Mouse (Mus musculus): ENCODE results near the gene Pde4b. TPM values are rescaled to one million over a fixed set of nuclear protein-coding genes. Genes with fewer than 3 reads are reported as not detected.

Gene Pde4b
- polyA plus RNA-seq, 1 experiment from 2014 or later: 24.7 TPM

DNA sequence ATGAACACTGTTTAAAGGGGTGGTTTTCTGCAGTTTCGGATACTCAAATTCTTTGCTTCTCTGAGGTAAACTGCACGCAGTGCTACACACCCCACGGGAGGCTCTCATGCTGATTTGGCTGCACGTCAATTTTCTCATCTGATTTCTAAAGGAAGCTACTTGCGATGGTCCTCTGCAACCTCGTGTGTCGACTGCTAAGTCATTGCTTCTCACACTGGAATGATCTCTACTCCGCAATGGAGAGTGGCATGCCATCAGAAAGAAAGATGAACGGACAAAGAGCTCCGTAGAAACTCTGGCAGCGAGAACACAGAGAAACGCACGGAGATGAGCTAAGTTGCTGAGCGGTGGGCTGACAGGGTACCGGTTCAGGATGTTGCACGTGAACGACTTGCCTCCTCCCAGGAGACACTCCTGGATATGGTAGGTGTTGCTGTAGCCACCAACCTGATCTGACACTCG lies 334.1 kb downstream of the Pde4b start:
- peak overlapping the region; percentile 57 for H3K27ac ChIP-seq (replicated peaks)
- H3K4me1 ChIP-seq: peaks cover 11% of the 10 kb centered on the region; the same call in 1 of the 2 replicates
- peak; percentile 78 for ATAC-seq (replicated peaks)
- H3K4me2 ChIP-seq (replicated peaks): peak overlapping the region; percentile 52
- WGBS: 17% methylated on average over 18 of the region's 18 CpGs
- H3K9ac ChIP-seq (replicated peaks): peak overlapping the region; percentile 22
- peak overlapping the region; percentile 38 for H3K4me3 ChIP-seq
- no peaks in the 10 kb centered on the region for H3K9me3 ChIP-seq
- H3K27me3 ChIP-seq: no peaks in the 10 kb centered on the region
- no peaks in the 10 kb centered on the region for H3K36me3 ChIP-seq

DNA sequence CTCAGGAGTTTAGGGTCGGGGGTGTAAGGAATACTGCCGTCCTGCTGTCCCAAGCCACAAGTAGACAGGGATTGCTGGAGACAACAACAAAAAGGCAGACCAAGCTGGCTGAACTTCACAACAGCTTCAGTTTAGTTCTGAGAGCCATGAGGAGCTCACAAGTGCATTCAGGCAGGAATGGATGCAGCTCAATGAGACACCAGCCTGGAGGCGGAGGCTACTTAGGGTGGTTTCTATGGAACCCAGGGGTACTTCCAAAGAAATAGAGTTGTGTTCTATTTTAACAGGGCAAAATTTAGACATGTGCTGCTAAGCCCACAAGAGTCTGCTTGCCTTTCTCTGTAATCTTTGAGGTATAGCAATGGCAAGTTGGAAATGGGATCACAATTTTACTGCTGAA lies 336.8 kb downstream of the Pde4b start:
- 92% methylated on average over 3 of the region's 3 CpGs for WGBS
- H3K9ac ChIP-seq (replicated peaks): no peak overlapping the region
- H3K36me3 ChIP-seq: no peaks in the 10 kb centered on the region
- H3K9me3 ChIP-seq: no peaks in the 10 kb centered on the region
- no peak overlapping the region for H3K4me2 ChIP-seq (replicated peaks)
- H3K27ac ChIP-seq (replicated peaks): no peak overlapping the region
- H3K4me3 ChIP-seq: no peak overlapping the region
- ATAC-seq (replicated peaks): no peak
- H3K27me3 ChIP-seq: no peaks in the 10 kb centered on the region
- H3K4me1 ChIP-seq: peaks cover 11% of the 10 kb centered on the region; the same call in 1 of the 2 replicates

DNA sequence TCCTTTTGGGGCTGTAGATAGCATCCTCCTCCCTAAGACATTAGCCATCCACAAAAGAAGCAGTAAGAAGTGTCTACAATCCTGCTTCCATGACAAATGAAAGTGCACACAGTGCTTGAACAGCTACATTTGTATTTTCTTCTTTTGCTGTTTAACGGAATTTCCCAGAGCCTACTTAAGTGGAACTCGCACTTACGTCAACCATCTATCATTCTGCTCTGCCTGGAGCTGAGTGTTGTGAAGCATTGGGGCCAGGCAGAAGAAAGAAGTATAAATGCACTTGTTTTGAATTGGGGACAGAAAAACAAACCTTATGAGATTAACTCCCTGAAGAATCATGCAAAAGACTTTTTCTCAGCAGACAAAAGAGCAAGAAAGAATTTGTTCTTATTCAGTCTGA lies 338.1 kb downstream of the Pde4b start:
- Histone ChIP-seq H3K9ac (replicated peaks) (no peak overlapping the region), H3K27me3 (no peaks in the 10 kb centered on the region), H3K4me1 (peaks cover 12% of the 10 kb centered on the region; the same call in 1 of the 2 replicates), H3K9me3 (no peaks in the 10 kb centered on the region), H3K4me2 (replicated peaks) (no peak overlapping the region), H3K4me3 (no peak overlapping the region), H3K27ac (replicated peaks) (no peak overlapping the region), H3K36me3 (no peaks in the 10 kb centered on the region)
- WGBS: 63% methylated on average over 3 of the region's 3 CpGs
- no peak for ATAC-seq (replicated peaks)

DNA sequence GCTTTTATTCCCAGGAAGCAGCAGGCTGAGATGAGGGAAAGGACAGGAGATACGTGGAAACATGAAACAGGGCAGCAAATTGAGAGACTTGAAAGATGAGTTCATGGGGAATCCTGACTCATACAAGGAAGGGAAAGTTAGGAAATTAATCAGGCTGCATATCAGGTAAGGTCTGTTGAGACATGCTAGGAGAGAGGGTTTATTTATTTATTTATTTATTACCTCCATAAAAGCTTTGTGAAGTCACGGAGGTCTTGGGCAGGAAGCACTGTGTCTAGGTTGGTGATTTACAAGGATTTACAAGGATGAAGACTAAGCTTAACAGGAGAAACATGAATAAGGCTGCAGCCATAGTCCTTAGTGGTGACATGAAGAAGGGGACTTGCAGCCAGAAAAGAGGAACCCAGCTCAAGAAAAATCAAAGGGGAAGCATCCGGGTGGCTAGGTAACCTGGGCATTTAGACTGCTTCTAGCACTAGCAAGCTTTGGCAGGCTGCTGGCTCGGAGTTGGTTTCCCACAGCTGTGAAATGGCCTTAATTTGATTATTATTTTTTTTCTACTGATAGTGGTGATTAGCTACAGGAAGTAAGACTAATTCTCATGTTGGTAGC lies 342.5 kb downstream of the Pde4b start:
- H3K4me1 ChIP-seq: peaks cover 22% of the 10 kb centered on the region
- H3K4me3 ChIP-seq: no peak overlapping the region
- no peaks in the 10 kb centered on the region for H3K9me3 ChIP-seq
- H3K36me3 ChIP-seq: no peaks in the 10 kb centered on the region
- no peak overlapping the region for H3K4me2 ChIP-seq (replicated peaks)
- H3K27me3 ChIP-seq: no peaks in the 10 kb centered on the region
- ATAC-seq (replicated peaks): no peak
- no peak overlapping the region for H3K27ac ChIP-seq (replicated peaks)
- 86% methylated on average over 4 of the region's 4 CpGs for WGBS
- no peak overlapping the region for H3K9ac ChIP-seq (replicated peaks)

DNA sequence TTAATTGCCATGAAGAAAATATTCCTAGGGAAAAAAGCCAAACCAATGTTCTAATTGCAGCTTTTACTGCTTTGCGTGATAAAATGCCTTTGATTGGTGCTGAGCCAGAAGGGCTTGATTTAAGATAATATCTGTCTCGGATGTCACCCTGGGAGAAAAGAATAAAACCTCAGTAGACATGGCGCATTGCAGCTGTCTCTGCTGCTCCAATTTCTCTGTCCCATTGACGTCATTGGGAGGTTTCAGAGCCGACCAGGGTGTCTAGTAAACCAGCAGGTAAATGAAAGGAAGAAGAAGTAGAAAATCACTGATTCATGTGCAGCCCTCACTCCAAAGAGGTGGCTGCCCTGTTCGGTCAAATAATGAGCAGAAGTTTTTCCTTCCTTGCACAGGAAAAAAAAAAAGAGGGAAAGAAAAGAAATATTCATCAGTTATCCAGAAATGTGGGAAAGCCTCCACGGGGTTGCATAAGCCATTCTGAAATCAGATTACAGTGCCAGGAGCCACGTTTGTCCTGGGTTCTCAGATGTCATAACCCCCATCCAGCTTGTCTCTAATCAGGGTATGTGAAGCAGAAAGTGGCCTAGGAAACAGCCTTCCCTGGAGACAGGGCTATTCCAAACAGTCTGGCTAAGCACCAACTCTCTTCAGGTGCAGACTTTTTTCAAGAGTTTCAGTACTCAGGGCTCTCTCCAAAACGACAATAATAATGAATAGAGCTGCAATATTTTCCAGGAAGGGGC lies 344.9 kb downstream of the Pde4b start:
- peaks cover 22% of the 10 kb centered on the region for H3K4me1 ChIP-seq
- H3K4me2 ChIP-seq (replicated peaks): no peak overlapping the region
- WGBS: 22% methylated on average over 9 of the region's 9 CpGs
- peak overlapping the region; percentile 54 for H3K27ac ChIP-seq (replicated peaks)
- no peaks in the 10 kb centered on the region for H3K27me3 ChIP-seq
- H3K4me3 ChIP-seq: no peak overlapping the region
- no peaks in the 10 kb centered on the region for H3K36me3 ChIP-seq
- H3K9ac ChIP-seq (replicated peaks): no peak overlapping the region
- H3K9me3 ChIP-seq: no peaks in the 10 kb centered on the region
- ATAC-seq (replicated peaks): no peak

DNA sequence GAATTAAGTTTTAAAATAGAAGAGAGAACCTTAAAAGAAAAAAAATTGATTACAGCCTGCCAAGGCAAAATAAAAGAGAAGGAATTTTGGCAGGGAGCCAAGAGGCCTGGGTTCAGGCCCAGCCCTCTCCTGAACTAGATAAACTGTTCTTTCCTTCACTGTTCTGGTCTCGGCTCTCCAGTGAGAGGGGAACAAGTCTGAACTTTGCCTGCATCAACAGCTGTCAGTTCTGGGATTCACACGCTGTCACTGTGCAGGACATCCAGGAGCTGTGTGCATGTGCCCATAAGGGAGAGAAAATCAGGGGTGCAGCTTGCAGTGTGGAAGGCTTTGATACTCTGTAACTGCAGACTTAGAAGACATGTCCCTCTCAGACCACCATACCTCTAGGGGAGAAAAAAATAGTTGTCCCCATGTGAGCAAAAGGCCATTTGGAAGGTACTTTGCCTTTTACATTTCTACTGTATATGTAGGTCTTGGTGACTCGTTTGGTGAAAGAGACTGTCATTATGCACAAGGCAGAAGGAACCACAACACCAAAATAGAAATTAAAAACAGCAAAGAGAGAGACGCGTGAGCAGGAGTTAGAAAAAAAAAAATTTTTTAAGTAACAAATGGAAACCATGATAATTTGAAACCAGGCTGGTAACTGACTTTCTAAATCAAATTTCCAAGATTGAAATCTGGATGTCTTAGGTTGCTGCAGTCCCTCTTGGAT lies 352.2 kb downstream of the Pde4b start:
- Histone ChIP-seq H3K36me3 (no peaks in the 10 kb centered on the region), H3K9me3 (no peaks in the 10 kb centered on the region), H3K4me1 (peaks cover 19% of the 10 kb centered on the region), H3K27me3 (no peaks in the 10 kb centered on the region), H3K4me3 (no peak overlapping the region), H3K9ac (replicated peaks) (no peak overlapping the region), H3K27ac (replicated peaks) (peak overlapping the region; percentile 46), H3K4me2 (replicated peaks) (no peak overlapping the region)
- 40% methylated on average over 5 of the region's 5 CpGs for WGBS
- ATAC-seq (replicated peaks): peak; percentile 53; the same call in 1 of the 2 replicates

DNA sequence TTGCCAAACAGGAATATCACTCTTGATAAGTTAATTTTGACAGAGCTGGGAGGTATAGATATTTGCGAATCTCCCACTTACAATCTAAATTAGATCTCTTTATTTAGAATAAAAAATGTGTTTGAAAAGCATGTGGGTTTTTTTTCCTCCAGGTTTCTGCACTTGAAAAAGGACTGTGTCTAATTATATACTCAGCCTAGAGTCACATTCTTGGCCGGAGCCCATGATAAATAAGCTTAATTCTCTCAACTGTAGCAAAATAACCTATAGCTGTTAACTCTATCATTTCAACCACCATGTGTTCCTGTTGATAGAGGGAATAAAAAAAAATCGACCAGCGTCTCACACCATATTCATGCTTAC lies 352.8 kb downstream of the Pde4b start:
- Histone ChIP-seq H3K4me3 (no peak overlapping the region), H3K27ac (replicated peaks) (0 out of 2 replicates have a peak overlapping the region, but pooled peaks have one; percentile 31), H3K9ac (replicated peaks) (no peak overlapping the region), H3K4me1 (peaks cover 21% of the 10 kb centered on the region), H3K9me3 (no peaks in the 10 kb centered on the region), H3K4me2 (replicated peaks) (no peak overlapping the region), H3K27me3 (no peaks in the 10 kb centered on the region), H3K36me3 (no peaks in the 10 kb centered on the region)
- WGBS: 43% methylated on average over 4 of the region's 4 CpGs
- no peak for ATAC-seq (replicated peaks)

DNA sequence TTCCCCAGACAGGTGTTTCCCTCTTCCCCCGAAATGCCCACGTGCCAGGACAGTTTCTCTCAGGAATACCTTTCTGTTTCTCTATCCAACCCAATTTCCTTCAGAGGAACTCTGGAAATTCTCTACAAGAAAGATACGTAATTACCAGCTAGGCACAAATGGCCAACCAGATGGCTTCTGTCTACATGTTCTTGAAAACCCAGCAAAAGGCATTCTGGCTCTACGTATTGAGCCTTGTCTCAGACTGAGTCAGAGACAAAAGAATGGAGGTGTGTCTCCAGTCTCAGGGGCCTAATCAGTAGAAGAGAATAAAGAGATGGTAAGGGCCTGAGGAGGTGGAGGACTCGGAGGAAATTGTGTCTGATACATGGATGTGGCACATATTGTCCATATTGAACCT lies 356.2 kb downstream of the Pde4b start:
- Histone ChIP-seq H3K27ac (replicated peaks) (no peak overlapping the region), H3K9ac (replicated peaks) (no peak overlapping the region), H3K36me3 (no peaks in the 10 kb centered on the region), H3K9me3 (no peaks in the 10 kb centered on the region), H3K4me3 (no peak overlapping the region), H3K4me2 (replicated peaks) (no peak overlapping the region), H3K4me1 (peaks cover 21% of the 10 kb centered on the region), H3K27me3 (no peaks in the 10 kb centered on the region)
- 38% methylated on average over 5 of the region's 5 CpGs for WGBS
- ATAC-seq (replicated peaks): no peak

DNA sequence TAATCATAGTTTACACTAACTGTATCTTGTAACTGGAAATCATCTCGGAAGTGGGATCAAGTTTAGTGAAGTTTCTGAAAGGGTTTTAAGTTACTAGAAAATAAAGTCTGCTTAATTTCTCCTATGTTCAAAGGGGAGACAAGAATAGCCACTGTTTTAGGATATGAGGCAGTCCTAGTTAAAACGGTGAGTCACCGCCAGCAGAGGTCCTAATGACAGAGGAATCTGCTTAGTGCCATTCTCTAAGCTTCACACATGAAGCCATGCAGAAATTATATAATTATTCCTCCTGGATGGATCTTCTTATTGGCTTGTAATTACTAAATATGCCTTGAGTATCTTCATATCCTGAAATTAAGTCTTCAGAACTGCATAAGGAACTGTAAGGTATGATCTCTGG lies 357.2 kb downstream of the Pde4b start:
- H3K4me1 ChIP-seq: peaks cover 14% of the 10 kb centered on the region
- H3K36me3 ChIP-seq: no peaks in the 10 kb centered on the region
- no peak overlapping the region for H3K9ac ChIP-seq (replicated peaks)
- H3K9me3 ChIP-seq: no peaks in the 10 kb centered on the region
- H3K27me3 ChIP-seq: no peaks in the 10 kb centered on the region
- H3K27ac ChIP-seq (replicated peaks): no peak overlapping the region
- WGBS: 14% methylated on average over 3 of the region's 3 CpGs
- no peak overlapping the region for H3K4me2 ChIP-seq (replicated peaks)
- no peak for ATAC-seq (replicated peaks)
- no peak overlapping the region for H3K4me3 ChIP-seq

DNA sequence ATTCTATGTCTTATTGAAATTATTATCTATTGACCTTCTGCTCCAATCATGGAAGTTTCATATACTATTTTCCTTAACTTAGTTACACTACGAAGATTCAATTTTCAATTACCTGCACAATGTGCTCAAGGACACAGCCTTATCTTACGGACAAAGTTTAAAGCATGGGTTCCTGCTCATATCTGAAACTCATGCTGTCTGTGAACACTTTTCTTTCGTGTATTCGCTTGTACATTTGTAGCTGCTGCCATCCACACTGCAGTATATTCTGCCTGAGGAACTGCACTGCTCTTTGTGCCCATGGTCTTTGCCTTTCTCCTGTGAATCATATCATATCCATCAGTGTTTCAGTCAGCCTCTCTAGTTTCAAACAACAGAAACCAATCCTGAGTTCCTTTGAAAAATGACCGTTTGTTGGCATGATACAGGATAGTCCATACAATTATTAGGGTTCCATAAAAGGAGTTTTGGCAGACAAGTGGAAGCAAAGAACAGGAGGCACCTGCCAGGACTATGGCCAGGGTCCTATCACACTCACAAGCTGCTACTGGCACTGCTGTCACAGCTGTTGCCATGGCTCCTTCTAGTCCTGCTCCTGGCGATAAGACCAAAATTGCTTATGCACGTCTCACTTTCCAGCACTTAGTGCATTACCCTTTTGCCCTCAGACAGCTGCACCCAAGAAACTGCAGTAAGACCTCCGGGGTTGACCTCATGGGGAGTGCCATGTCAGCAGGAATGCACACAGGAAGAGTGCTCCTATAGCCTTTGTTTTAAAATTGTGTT lies 359.0 kb downstream of the Pde4b start:
- Histone ChIP-seq H3K36me3 (no peaks in the 10 kb centered on the region), H3K4me1 (peaks cover 7% of the 10 kb centered on the region), H3K27ac (replicated peaks) (no peak overlapping the region), H3K9me3 (no peaks in the 10 kb centered on the region), H3K4me3 (no peak overlapping the region), H3K9ac (replicated peaks) (no peak overlapping the region), H3K27me3 (no peaks in the 10 kb centered on the region), H3K4me2 (replicated peaks) (no peak overlapping the region)
- WGBS: 83% methylated on average over 8 of the region's 8 CpGs
- no peak for ATAC-seq (replicated peaks)

DNA sequence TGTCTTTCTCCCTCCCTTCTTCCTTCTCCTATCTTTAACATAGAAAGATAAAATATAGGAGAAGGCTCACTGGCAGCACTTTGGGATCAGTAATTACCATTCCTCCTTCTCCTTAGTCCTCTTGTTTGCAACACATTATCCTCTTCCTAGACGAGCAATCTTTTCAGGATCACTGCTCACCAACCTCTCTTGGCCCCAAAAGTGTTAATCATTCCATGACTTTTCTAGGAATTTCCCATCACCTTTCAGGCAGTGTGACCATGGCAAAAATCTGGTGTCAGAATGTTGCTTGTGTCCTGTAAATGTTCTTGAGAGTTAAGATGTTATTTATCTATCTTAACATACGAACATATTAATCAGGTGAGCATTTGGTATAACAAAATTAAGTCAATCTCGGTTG lies 369.1 kb downstream of the Pde4b start:
- no peak overlapping the region for H3K4me2 ChIP-seq (replicated peaks)
- H3K4me3 ChIP-seq: no peak overlapping the region
- no peaks in the 10 kb centered on the region for H3K36me3 ChIP-seq
- no peak overlapping the region for H3K27ac ChIP-seq (replicated peaks)
- H3K27me3 ChIP-seq: no peaks in the 10 kb centered on the region
- H3K9ac ChIP-seq (replicated peaks): no peak overlapping the region
- no peaks in the 10 kb centered on the region for H3K4me1 ChIP-seq
- 66% methylated on average over 3 of the region's 3 CpGs for WGBS
- no peak for ATAC-seq (replicated peaks)
- H3K9me3 ChIP-seq: no peaks in the 10 kb centered on the region

Measured in forebrain, embryonic 15.5 days (tissue).